Mouse (Mus musculus): ENCODE data around the gene Cit.

Gene Cit

GRCm38 (mm10) chr5:116052171-116052570 is 207.1 kb downstream of the Cit start:
- DNase-seq, result no peak

- no peak for DNase-seq
Observed at GRCm38 (mm10) chr5:116052826-116053225, 207.7 kb downstream of the Cit start.
